Mouse (Mus musculus): ENCODE results near the gene Vgll4. TPM values are rescaled to one million over a fixed set of nuclear protein-coding genes. Genes with fewer than 3 reads are reported as not detected.

The Vgll4 gene
- total and polyA plus RNA-seq, 3 experiments, result 34.6 to 73.7 (median 37.3) TPM

- no peak for TF ChIP-seq POLR2AphosphoS2 (IDR thresholded peaks at IDR 0.05; ENCODE audit: low read depth, low read length)
- TF ChIP-seq RCOR1 (conservative IDR thresholded peaks at IDR 0.05; ENCODE audit: low read depth, low read length), result no peak
- no peak; the same call in 1 of the 2 replicates for TF ChIP-seq ETS1 (conservative IDR thresholded peaks at IDR 0.05; ENCODE audit: low read depth, low read length)
Measured at GRCm38 (mm10) chr6:114966396-114967154, 3.2 kb downstream of the Vgll4 start (continued).

DNA sequence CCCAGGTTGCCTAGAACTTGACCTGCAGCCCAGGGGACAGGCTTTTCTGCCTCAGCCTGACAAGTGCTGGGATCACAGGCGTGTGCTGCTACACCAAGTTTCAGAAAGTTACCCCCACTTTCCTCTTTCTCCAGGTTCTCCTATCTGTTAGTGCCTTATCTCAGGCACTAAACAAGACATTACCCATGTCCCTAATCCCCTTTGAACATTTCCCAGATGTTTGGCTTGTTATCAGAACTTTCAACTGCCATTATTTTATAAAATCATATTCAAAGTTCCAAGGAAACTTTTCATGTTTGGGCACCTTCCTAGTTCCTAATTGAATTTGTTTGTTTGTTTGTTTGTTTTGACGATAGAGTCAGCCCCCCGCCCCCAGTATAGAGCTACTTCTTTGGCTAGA lies 4.0 kb downstream of the Vgll4 start:
- TF ChIP-seq CHD1 (IDR thresholded peaks at IDR 0.05; ENCODE audit: low read depth, low read length), result no peak
- TF ChIP-seq USF1 (IDR thresholded peaks at IDR 0.05; ENCODE audit: low read depth, low read length), result no peak
- TF ChIP-seq KAT2A (IDR thresholded peaks at IDR 0.05; ENCODE audit: insufficient replicate concordance, low read length), result no peak
- TF ChIP-seq MAFK (IDR thresholded peaks at IDR 0.05; ENCODE audit: insufficient replicate concordance, low read length), result no peak
- no peak for TF ChIP-seq POLR2A (IDR thresholded peaks at IDR 0.05; ENCODE audit: low read depth, low read length)
- TF ChIP-seq MAX (IDR thresholded peaks at IDR 0.05; ENCODE audit: low read length), result no peak
- TF ChIP-seq EP300 (IDR thresholded peaks at IDR 0.05; ENCODE audit: low read length), result no peak
- no peak for TF ChIP-seq RAD21 (IDR thresholded peaks at IDR 0.05; ENCODE audit: low read depth, low read length)
- TF ChIP-seq SMC3 (IDR thresholded peaks at IDR 0.05; ENCODE audit: low read depth, low read length), result no peak
- no peak for TF ChIP-seq ZMIZ1 (IDR thresholded peaks at IDR 0.05; ENCODE audit: low read depth, low read length)
- TF ChIP-seq MXI1 (IDR thresholded peaks at IDR 0.05; ENCODE audit: low read depth, low read length), result no peak
- H3K36me3 ChIP-seq (replicated peaks in 1 of 2; ENCODE audit: control insufficient read depth in 1 of 2, insufficient read depth in 1 of 2, low read length in 1 of 2), result peaks cover 0 to 9% of the 10 kb centered on the region in 2 experiments
- no peaks in the 10 kb centered on the region for H3K27me3 ChIP-seq (replicated peaks)
- no peak overlapping the region for H3K27ac ChIP-seq (ENCODE audit: insufficient read depth, low read depth)
- H3K4me2 ChIP-seq (ENCODE audit: insufficient read depth, low read depth, poor library complexity, severe bottlenecking), result peak overlapping the region; percentile 42; the same call in 1 of the 2 replicates
- peaks cover 73% of the 10 kb centered on the region for H3K79me2 ChIP-seq (replicated peaks; ENCODE audit: control insufficient read depth, extremely low read depth, insufficient read depth, poor library complexity, severe bottlenecking)
- H3K4me3 ChIP-seq (replicated peaks in 1 of 3; ENCODE audit: low read depth in 2 of 3, low read length in 2 of 3, poor library complexity in 1 of 3), result no peak overlapping the region
- DNase-seq (ENCODE audit: extremely low read depth), result no peak
- in situ Hi-C loops (cut with MboI; ENCODE audit: low pct_ligation_motif_present, low pct_unique_long_range_greater_than_20kb, low sequenced_read_pairs), result loop anchor here (5.0 kb wide), 1 partner anchor 34 kb away; no protein-coding TSS in a partner anchor
- no peak overlapping the region for H3K9ac ChIP-seq (ENCODE audit: insufficient read depth, low read depth)
- peaks cover 38 to 71% of the 10 kb centered on the region in 2 experiments for H3K4me1 ChIP-seq (ENCODE audit: control insufficient read depth in 1 of 2, insufficient read depth in 2 of 2)
- dilution Hi-C loops (cut with MboI; ENCODE audit: extremely low pct_ligation_motif_present, extremely low pct_unique_long_range_greater_than_20kb, low sequenced_read_pairs), result no loop called here
- peaks cover 7% of the 10 kb centered on the region for H3K9me3 ChIP-seq (replicated peaks; ENCODE audit: low read length)

GRCm38 (mm10) chr6:114965396-114965795 lies 4.4 kb downstream of the Vgll4 start:
- in situ Hi-C loops (cut with MboI; ENCODE audit: low pct_ligation_motif_present, low pct_unique_long_range_greater_than_20kb, low sequenced_read_pairs), result loop anchor here (5.0 kb wide), 1 partner anchor 33 kb away; no protein-coding TSS in a partner anchor
- dilution Hi-C loops (cut with MboI; ENCODE audit: extremely low pct_ligation_motif_present, extremely low pct_unique_long_range_greater_than_20kb, low sequenced_read_pairs), result no loop called here

More at GRCm38 (mm10) chr6:114965396-114965795, 4.4 kb downstream of the Vgll4 start:
- no peak overlapping the region; the same call in 1 of the 2 replicates for H3K4me2 ChIP-seq (ENCODE audit: insufficient read depth, low read depth, poor library complexity, severe bottlenecking)
- H3K36me3 ChIP-seq (replicated peaks in 1 of 2; ENCODE audit: control insufficient read depth in 1 of 2, insufficient read depth in 1 of 2, low read length in 1 of 2), result peaks cover 0 to 10% of the 10 kb centered on the region in 2 experiments
- H3K4me3 ChIP-seq (replicated peaks in 1 of 3; ENCODE audit: low read depth in 2 of 3, low read length in 2 of 3, poor library complexity in 1 of 3), result no peak overlapping the region
- peaks cover 77% of the 10 kb centered on the region for H3K79me2 ChIP-seq (replicated peaks; ENCODE audit: control insufficient read depth, extremely low read depth, insufficient read depth, poor library complexity, severe bottlenecking)
- H3K27ac ChIP-seq (ENCODE audit: insufficient read depth, low read depth), result no peak overlapping the region
- no peak for DNase-seq (ENCODE audit: extremely low read depth)
- H3K4me1 ChIP-seq (ENCODE audit: control insufficient read depth in 1 of 2, insufficient read depth in 2 of 2), result peaks cover 42 to 75% of the 10 kb centered on the region in 2 experiments
- H3K9me3 ChIP-seq (replicated peaks; ENCODE audit: low read length), result peaks cover 6% of the 10 kb centered on the region
- no peak overlapping the region for H3K9ac ChIP-seq (ENCODE audit: insufficient read depth, low read depth)
- no peak for TF ChIP-seq MAFK (IDR thresholded peaks at IDR 0.05; ENCODE audit: insufficient replicate concordance, low read length)
- TF ChIP-seq BHLHE40 (IDR thresholded peaks at IDR 0.05; ENCODE audit: low read depth, low read length), result no peak
- no peak for TF ChIP-seq TCF12 (IDR thresholded peaks at IDR 0.05; ENCODE audit: low read depth, low read length)
- no peak for TF ChIP-seq SMC3 (IDR thresholded peaks at IDR 0.05; ENCODE audit: low read depth, low read length)
- TF ChIP-seq JUND (conservative IDR thresholded peaks at IDR 0.05; ENCODE audit: low read depth, low read length), result no peak
- TF ChIP-seq ZC3H11A (IDR thresholded peaks at IDR 0.05; ENCODE audit: low read depth, low read length), result no peak
- TF ChIP-seq MYC (IDR thresholded peaks at IDR 0.05; ENCODE audit: low read depth, low read length), result no peak
- no peak for TF ChIP-seq RAD21 (IDR thresholded peaks at IDR 0.05; ENCODE audit: low read depth, low read length)
- no peak for TF ChIP-seq HCFC1 (IDR thresholded peaks at IDR 0.05; ENCODE audit: low read depth, low read length)
- H3K27me3 ChIP-seq (replicated peaks), result no peaks in the 10 kb centered on the region

All from CH12.LX (cell line).